Mouse (Mus musculus) embryonic facial prominence, embryonic 11.5 days (tissue): ENCODE data around the gene B020031M17Rik. TPM values are rescaled to one million over a fixed set of nuclear protein-coding genes. Genes with fewer than 3 reads are reported as not detected.
"Not testable (repeated sequence)": the region's sequence is repeated elsewhere in the genome, so short reads cannot be mapped to it uniquely, and the experiment has no call there.

Source experiments
- ATAC-seq: fragments of 200-750 bp; cut with Nextera tagmentation; replicated peaks from 2 replicates; pipeline ENCODE4 v1.8.0; 2017; ENCODE audit warnings: low read depth; ENCODE audit not compliant: insufficient number of reproducible peaks, low FRiP score, low TSS enrichment
- DNase-seq: peaks from one replicate; pipeline ENCODE4 v3.0.0-alpha.2; 2015; ENCODE audit warnings: low spot score
- H3K27ac ChIP-seq: fragments of 300-500 bp; sonication (generic); replicated peaks from 2 replicates; pipeline ENCODE4 v1.5.1; 2014; ENCODE audit warnings: mild to moderate bottlenecking, low read depth, low read length, control low read depth
- H3K27me3 ChIP-seq: fragments of 300-500 bp; sonication (generic); 2 replicates; pipeline ENCODE4 v1.6.1; 2014; ENCODE audit warnings: mild to moderate bottlenecking, low read length, moderate library complexity, mixed read lengths; ENCODE audit not compliant: control insufficient read depth, insufficient read depth
- H3K36me3 ChIP-seq: fragments of 300-500 bp; sonication (generic); replicated peaks from 2 replicates; pipeline ENCODE4 v1.6.1; 2014; ENCODE audit warnings: low read depth, mild to moderate bottlenecking, low read length, moderate library complexity, mixed read lengths; ENCODE audit not compliant: control insufficient read depth, insufficient read depth
- H3K4me1 ChIP-seq: fragments of 300-500 bp; sonication (generic); 2 replicates; pipeline ENCODE4 v1.6.1; 2014; ENCODE audit warnings: low read length, mixed read lengths; ENCODE audit not compliant: control insufficient read depth, insufficient read depth
- H3K4me2 ChIP-seq: fragments of 300-500 bp; sonication (generic); 2 replicates; pipeline ENCODE4 v1.6.1; 2014; ENCODE audit warnings: low read depth, mild to moderate bottlenecking, control low read depth, low read length, moderate library complexity
- H3K4me3 ChIP-seq: fragments of 300-500 bp; sonication (generic); 2 replicates; pipeline ENCODE4 v1.5.1; 2014; ENCODE audit warnings: low read depth, low read length, control low read depth
- H3K9ac ChIP-seq: fragments of 300-500 bp; sonication (generic); replicated peaks from 2 replicates; pipeline ENCODE4 v1.6.1; 2014; ENCODE audit warnings: mild to moderate bottlenecking, control low read depth, low read length
- H3K9me3 ChIP-seq: fragments of 300-500 bp; sonication (generic); replicated peaks from 2 replicates; pipeline ENCODE4 v1.6.1; 2016; ENCODE audit warnings: mild to moderate bottlenecking, low read length, inconsistent platforms, mixed read lengths; ENCODE audit not compliant: control insufficient read depth
- WGBS: fragments of 180-500 bp; shearing (Covaris S2); extraction: QIAGEN DNeasy Blood & Tissue Kit; methylation state at CpG from one replicate; pipeline ENCODE4 v1.1.7; 2014; 5-methylcytosine and 5-hydroxymethylcytosine counted together
- polyA plus RNA-seq: library from polyadenylated mRNA; unstranded; fragments of >200 nt; fragmentation: Nextera tagmentation; extraction: Ambion mirVana; gene quantifications from 2 replicates; pipeline ENCODE4 v1.2.1, GENCODE M21; 2014

Gene B020031M17Rik
- polyA plus RNA-seq = not detected in 2 replicates

DNA sequence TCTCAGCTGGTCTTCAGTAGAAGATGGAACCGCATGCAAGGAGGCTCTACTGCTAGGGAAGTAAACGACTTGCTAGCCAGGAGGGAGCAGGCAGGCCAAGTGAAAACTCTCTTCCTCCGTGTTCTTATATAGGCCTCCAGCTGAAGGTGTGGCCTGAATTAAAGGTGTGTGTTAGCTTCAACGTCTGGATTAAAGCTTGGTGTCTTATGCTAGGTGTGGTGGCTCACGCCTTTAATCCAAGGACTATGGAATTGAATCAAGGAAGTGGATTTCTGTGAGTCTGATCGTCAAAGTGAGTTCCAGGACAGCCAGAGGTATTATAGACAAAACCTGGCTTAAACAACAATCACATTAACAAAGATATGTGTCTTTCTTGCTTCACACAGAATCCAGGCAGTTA lies at the start of gene B020031M17Rik:
Gene B020031M17Rik, minus strand, starts transcription at position 101 of the 400 bp plus-strand sequence.
- not testable (repeated sequence) for H3K36me3 ChIP-seq, H3K4me3 ChIP-seq, H3K9ac ChIP-seq, ATAC-seq, H3K27me3 ChIP-seq, H3K9me3 ChIP-seq, H3K4me2 ChIP-seq, H3K27ac ChIP-seq, H3K4me1 ChIP-seq, DNase-seq
- 75% methylated on average over 3 of the region's 6 CpGs for WGBS

DNA sequence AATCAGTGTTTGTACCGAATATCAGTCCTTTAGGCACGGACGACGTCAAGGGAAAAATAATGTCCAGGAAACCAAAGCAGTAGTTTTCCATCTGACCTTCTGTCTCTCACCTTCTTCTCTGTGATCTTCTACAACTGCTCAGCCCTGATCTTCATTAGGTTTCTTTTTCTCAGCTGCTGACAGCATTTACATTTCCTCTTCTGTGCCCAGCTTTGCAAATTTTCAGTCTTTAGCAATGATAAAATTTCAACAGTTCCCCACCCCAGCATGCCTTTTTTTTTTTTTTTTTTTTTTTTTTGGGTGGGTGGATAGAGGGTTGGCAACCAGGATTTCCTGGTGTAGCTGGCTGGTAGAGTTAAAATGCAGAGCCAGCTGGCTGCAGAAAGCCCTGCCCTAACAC lies 48.6 kb upstream of the B020031M17Rik start:
- not testable (repeated sequence) for H3K27ac ChIP-seq, H3K9ac ChIP-seq, DNase-seq, H3K4me3 ChIP-seq, H3K27me3 ChIP-seq, H3K36me3 ChIP-seq, H3K9me3 ChIP-seq, ATAC-seq, H3K4me2 ChIP-seq, H3K4me1 ChIP-seq
- WGBS = no CpG with 5 or more reads among the region's 4 CpGs

DNA sequence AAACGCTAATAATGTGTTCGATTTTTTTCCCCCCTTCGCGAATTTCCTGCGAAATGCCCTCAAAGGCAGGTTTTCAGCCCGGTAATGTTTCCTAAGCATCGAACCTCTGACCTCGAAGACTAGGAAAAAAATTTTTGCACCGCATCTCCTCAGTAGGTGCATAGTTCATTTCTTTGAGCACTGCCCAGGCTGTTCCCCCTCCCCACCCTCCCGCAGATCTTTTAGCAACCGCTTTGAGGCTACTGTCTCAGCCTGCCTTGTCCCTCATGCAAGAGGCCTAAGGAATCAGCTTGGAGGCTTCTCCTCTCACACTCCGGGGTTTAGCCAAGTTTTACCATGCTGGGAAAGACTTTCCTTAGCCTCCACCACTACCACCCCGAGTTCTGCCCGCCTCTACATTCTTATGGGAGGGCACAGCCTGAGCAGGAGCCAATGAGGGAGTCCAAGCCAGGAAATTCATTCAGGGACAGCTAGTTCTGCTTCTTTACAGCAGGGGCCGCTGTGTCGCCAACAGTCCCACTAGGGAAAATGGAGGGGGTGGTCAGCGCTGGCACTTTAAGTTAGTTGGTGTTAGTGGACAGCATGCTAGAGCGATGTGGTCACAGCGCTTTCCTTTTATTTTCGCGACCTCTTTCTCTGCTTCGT lies 48.0 kb upstream of the B020031M17Rik start:
- no CpG with 5 or more reads among the region's 22 CpGs for WGBS
- H3K4me1 ChIP-seq = not testable (repeated sequence)

DNA sequence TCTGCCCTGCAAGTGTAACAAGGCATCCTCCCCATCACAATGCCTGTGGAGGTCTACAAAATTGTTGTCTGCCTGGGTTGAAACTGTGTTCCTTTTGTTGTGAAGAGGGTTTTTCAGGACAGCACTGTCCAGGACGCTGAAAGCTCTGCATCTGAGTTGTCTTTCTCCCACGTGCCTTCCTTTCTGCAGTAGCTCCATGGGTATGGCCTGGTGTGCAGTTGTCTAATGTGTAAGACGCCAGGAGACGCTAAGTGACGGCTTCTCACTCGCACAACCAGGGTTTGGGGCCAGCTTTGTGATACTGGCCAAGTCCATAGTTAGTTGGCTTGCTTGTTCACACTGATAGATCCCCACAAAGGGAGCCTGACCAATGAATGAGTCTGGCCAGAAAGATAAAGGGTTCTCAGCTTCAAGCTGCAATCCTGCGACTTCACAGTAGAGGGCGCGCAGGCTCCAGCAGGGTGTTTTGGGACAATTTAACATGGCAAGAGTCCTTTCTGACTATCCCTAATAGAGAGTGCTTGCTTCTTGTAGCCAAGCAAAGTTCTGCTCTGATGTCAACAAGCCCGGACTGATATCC lies 41.4 kb upstream of the B020031M17Rik start:
- H3K36me3 ChIP-seq, H3K4me2 ChIP-seq, H3K27me3 ChIP-seq, H3K27ac ChIP-seq, DNase-seq, ATAC-seq, H3K4me1 ChIP-seq, H3K9ac ChIP-seq, H3K9me3 ChIP-seq, H3K4me3 ChIP-seq: not testable (repeated sequence)
- WGBS = no CpG with 5 or more reads among the region's 10 CpGs

More for the DNA sequence above, 48.0 kb upstream of the B020031M17Rik start:
- H3K36me3 ChIP-seq, H3K4me3 ChIP-seq, DNase-seq, H3K9me3 ChIP-seq, H3K9ac ChIP-seq, H3K27me3 ChIP-seq, H3K27ac ChIP-seq, H3K4me2 ChIP-seq: not testable (repeated sequence)
- ATAC-seq = peak; percentile 83

DNA sequence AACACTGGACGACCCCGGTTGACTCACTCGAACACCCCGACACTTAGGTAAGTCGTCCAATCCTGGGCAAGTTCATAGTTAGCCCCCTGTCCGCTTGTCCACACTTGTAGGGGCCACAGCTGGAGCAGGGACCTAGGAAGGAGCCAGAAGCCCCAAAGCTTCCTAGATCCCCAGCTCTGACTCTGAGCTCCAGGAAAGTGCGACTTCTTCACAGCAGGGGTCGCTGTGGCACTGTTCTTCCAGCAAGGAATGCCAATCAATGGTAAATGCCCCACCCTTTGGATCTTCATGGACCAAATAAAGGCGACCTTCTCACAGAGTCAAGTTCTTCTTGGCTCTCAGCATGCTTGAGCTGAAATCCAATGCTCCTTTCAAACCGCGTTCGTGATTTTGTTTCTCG lies 40.7 kb upstream of the B020031M17Rik start:
- H3K9ac ChIP-seq, H3K4me2 ChIP-seq, H3K4me1 ChIP-seq, H3K27ac ChIP-seq, DNase-seq, H3K36me3 ChIP-seq, H3K4me3 ChIP-seq, H3K9me3 ChIP-seq, H3K27me3 ChIP-seq, ATAC-seq: not testable (repeated sequence)
- no CpG with 5 or more reads among the region's 13 CpGs for WGBS

DNA sequence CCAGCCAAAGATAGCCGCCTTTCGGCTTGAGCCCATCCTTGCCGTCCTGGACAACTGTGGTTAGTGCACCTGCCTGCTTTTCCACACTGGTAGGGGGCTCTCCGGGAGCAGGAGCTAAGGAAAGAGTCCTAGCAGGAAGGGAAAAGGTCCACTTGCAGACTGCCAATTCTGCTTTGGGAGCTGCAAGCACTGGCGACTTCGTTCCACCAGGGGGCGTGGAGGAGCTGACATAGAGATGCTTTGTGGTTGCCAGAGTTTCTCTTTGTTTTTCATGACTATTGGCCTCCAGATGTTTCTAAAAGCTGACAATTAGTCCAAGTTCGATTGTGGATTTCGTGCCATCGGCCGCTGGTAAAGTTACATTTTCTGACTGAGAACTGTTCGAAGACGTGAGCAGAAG lies 18.6 kb upstream of the B020031M17Rik start:
- H3K9ac ChIP-seq, H3K4me1 ChIP-seq, H3K27ac ChIP-seq, H3K4me3 ChIP-seq, H3K9me3 ChIP-seq, H3K4me2 ChIP-seq, ATAC-seq, H3K27me3 ChIP-seq, H3K36me3 ChIP-seq, DNase-seq: not testable (repeated sequence)
- no CpG with 5 or more reads among the region's 13 CpGs for WGBS

DNA sequence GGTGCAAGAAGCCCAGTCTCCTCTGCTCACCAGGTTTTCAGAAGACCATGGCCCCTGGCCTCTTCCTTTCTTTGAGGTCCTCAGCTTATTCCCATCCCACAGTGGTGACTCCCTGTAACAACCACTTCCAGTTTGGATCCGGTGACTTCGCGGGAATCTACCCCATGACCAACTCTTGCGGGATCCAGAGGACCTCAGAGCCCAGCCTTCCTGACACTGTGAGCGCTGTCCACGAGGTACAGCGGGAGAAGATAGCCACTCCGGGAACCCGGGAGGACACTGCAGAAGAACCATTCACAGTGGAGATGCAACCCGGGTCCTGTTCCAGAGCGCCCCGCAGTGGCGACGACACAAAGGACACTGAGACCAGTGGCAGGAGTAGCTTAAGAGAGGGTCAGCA lies 17.6 kb upstream of the B020031M17Rik start:
- not testable (repeated sequence) for H3K4me3 ChIP-seq, H3K9me3 ChIP-seq, H3K4me1 ChIP-seq, H3K36me3 ChIP-seq, H3K27ac ChIP-seq, H3K9ac ChIP-seq, H3K27me3 ChIP-seq, H3K4me2 ChIP-seq, DNase-seq
- no CpG with 5 or more reads among the region's 14 CpGs for WGBS
- ATAC-seq = 0 out of 2 replicates have a peak, but pooled peaks have one; percentile 4

DNA sequence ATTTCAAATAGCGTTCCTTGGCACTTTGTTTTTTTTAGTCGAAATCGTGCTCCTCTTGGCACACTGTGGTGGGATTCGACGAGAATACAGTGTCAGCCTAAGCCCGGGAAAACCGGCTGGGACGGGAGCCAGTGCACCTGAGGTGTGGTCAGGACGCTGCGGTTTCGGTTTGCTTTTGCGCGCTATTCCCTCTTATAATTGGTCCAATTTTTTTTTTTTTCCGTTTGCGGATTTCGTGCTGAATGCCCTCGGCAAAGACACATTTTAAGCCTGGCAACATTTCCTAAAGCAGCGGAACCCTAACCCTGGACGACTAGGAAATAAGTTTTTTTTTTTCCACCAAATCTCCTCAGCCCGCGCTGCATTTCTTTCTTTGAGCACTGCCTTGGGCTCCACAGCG lies 15.4 kb upstream of the B020031M17Rik start:
- ATAC-seq = peak; percentile 30
- not testable (repeated sequence) for DNase-seq, H3K9me3 ChIP-seq, H3K9ac ChIP-seq, H3K4me2 ChIP-seq, H3K27me3 ChIP-seq, H3K36me3 ChIP-seq, H3K4me3 ChIP-seq, H3K4me1 ChIP-seq, H3K27ac ChIP-seq
- 0% methylated on average over 18 of the region's 22 CpGs for WGBS
